Mouse (Mus musculus) embryo, embryonic 10.5 days (tissue): Measurements from ENCODE around the gene Celf2.

Experiments
- DNase-seq: peaks from one replicate; pipeline ENCODE4 v3.0.0-alpha.2; 2015; ENCODE audit warnings: low spot score

Celf2 gene

DNA sequence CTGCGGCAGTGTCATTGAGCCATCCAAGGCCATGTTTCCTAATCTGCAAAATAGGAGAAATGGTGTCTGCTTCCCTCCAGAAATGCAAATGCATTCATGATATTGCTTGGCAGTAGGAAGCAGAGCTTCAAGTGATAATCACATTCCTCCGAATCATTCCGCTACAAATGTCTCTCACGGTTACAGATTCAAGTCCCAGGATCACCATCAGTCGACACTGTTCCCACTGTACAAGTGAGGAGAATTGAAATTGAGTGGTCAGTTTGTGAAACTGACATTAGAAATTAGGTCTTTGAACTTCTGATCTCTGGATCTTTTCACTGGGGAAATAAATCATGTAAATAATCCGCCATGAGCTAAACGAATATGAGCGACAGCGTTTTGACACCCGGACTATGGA is 596.0 kb downstream of the Celf2 start:
- DNase-seq: no peak

DNA sequence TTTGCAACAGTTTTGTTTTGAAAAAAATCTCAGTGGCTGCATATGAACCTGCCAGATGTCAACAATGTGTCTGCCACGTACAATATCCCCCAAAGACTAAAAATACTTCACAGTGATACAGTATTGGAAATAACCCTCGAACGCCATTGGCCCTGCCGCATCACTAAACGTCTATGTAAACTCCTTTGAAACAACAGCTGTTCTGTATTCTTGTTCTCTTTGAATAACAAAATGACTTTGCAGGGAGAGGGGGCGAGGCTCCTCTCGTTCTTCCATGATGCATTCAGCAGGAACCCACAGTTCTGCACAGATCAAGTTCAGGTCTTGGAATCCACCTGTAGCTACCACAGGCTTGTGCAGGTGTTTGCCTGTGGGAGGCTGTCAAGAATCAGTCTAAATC is 597.4 kb downstream of the Celf2 start:
- no peak for DNase-seq

DNA sequence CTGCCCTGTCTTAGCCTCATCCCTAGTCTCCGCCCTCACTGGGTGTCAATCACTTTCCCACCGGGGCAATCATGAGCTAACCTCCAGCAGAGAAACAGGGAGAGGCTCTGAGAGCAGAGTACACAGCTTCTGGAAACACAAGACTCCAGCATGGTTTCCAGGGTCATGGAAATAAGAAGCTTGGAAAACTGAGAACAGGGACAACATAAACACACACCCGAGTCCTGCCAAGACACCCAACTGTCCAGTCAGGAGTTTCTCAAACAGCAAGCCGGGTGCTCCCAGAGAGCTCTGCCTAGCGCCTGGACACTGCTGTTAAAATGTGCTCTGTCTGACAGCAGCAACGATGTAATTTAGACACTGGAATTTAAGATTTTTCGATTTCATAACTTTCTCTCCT is 599.4 kb downstream of the Celf2 start:
- no peak for DNase-seq

GRCm38 (mm10) chr2:6904411-6904810 is 605.0 kb downstream of the Celf2 start:
- DNase-seq: no peak

DNA sequence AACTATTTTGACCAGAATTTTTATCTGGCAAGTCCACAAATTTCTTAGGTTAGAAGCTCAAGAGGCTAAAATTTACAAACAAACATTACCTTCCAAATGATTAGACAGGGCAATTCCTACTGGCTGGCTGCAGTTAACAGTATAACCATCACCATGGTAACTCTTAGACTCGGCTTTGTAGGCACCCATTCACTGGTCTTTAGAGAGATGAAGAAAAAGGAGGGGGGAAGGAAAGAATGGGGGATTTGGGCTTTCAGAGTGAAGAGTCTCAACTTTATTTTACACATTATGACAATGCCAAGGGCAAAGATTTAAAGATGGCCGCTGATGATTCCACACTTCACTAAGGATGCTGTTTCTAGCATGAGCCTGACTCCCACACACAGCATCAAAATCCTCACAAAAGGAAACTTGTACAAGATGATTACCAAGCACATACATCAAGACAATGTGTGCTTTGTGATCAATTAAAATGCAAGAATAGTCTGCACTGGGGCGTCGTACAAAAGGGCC is 606.1 kb downstream of the Celf2 start:
- DNase-seq: peak; percentile 70

DNA sequence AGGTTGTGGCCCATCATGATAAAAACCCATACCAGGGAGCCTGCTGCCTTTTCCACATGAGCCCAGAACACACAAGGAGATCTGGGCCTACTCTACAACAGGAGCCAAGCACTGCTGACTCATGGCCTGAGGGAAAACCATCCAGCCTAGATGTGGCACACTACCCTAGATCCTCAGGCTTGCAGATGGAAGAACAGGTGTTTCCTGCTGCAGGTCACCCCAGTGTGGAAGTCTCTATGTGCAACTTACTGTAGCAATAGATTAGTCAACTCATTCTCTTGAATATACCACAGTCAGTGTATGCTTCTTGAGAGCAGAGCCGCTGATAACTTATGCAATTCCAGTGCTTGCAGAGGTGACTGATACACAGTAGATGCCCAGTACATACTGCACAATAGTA is 612.5 kb downstream of the Celf2 start:
- DNase-seq: no peak

DNA sequence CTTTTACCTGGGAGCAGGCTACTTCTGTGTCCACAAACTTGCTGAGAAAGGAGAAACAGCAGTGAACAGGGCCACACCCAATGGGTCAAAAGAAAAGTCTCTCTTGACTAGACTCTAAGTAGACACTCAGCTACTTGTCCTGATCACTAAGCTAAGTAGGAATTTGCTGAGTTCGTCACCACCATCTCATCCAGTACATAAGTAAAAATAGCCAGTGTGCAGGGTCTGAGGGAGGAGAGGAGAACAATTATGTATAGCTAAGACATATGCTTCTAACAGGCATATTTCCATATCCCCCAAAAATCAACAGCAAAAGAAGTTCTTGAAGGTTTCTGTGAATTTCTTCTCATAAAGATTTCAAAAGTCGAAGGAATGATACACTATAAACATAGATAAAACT is 615.8 kb downstream of the Celf2 start:
- no peak for DNase-seq

GRCm38 (mm10) chr2:6893095-6893494 is 616.3 kb downstream of the Celf2 start:
- no peak for DNase-seq

GRCm38 (mm10) chr2:6884796-6885711 is 624.3 kb downstream of the Celf2 start:
- DNase-seq: peak; percentile 82

GRCm38 (mm10) chr2:6883996-6884795 is 625.2 kb downstream of the Celf2 start:
- DNase-seq: no peak

GRCm38 (mm10) chr2:6882236-6882885 is 627.0 kb downstream of the Celf2 start:
- no peak for DNase-seq

- DNase-seq: no peak
These were observed 628.3 kb downstream of the Celf2 start for GRCm38 (mm10) chr2:6880941-6881575.

DNA sequence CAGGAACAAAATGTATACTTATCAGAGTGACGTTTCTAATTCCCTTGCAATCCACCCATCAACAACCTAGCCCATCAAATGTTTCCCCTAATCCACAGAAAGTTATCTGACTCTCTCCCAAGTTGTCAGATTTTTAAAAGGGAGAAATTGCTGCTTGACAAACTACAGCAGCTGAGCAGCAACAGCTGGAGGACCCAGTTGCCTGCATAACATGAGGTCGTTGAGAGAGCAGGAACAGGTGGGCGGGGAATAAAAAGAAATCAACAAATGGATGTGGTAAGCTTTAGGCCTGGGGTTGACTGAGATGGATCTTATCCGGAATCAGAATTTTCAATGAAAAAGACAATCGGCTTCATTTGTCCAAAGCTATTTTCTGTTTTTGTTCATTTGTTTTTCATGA is 632.3 kb downstream of the Celf2 start:
- no peak for DNase-seq

DNA sequence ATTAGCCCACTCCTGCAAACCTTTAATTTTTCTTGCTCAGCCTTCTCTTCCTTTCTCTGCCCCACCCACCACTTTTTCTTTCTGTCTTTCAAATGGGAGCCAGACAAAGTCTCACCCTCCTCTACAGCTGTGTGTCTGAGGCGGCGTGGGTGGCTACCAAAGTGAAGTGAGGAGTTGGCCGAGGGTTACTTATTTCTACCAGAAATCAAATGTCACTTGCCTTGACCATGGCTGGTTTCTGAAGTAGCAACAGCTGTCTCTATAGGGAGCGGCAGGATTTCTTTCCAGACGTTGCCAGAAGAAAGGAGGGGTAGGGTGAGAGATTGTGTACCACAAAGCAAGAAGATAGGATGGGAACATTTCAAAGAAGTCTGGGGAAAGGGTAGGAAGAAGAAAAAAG is 632.8 kb downstream of the Celf2 start:
- DNase-seq: no peak

- peak; percentile 62 for DNase-seq
These were observed 634.2 kb downstream of the Celf2 start for GRCm38 (mm10) chr2:6875071-6875611.

DNA sequence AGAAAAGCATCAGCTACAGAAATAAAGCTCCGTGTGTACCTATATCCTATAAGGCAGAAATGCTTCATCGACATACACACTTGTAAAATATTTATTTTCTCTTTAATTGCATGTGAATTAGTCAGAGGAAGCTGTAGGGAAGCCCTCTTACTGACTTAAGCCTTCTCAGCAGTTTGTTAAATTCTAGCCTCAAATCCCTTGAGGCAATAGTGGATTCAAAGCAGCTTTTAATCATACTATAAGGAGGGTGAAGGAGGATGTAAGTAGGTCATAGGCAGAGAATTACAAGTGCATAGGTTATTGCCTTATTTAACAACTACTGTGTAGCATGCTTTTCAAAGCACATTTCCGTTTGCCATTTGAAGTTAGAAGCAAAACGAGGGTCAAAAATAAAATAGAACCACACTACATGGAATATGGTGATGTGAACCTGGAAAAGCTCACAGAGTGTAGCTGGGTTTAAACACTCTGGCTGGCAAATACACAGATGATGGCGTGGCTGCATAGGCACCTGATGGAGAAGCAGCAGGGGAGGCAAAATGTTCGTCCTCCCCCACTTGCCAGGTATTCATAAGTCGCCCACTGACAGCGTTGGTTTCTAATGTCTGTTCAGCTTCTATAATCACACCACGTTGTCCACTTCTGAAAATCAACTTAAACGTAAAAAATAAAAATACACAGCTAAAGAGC is 635.0 kb downstream of the Celf2 start:
- no peak for DNase-seq

DNA sequence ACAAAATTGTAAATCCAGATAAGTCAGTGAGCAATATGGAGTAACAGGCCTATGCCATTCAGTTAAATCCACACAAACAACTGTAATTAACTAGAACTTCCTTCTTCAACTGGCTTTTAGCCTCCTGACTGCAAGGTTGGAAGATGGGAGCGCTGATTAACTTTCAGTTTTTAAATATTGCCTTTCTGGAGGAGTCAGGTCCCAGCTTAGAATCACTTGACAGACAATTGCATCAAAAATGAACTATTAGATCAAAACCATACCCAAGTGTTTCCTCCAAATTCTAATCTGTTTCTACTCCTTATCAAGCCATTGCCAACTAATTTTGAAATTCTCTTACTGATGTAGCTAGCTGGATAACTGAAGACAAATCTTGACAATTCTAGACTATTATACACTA is 635.7 kb downstream of the Celf2 start:
- no peak for DNase-seq

DNA sequence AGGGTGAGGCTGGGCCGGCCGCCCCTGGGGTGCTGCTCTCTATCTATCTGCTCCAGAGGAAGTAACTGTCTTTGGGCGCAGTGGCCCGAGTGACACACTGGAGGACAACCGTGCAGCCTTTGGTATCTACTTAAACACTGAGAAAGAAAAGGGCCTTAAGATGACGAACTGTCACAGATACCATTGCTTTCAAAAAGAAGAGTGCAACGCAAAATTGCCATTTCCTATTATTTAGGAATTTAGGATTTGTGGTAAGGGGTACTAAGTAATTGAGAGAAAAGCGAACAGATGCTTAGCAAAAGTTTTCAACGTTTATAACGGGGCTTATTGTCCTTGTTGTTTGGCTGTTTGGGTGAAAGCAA is 636.5 kb downstream of the Celf2 start:
- DNase-seq: peak; percentile 45

DNA sequence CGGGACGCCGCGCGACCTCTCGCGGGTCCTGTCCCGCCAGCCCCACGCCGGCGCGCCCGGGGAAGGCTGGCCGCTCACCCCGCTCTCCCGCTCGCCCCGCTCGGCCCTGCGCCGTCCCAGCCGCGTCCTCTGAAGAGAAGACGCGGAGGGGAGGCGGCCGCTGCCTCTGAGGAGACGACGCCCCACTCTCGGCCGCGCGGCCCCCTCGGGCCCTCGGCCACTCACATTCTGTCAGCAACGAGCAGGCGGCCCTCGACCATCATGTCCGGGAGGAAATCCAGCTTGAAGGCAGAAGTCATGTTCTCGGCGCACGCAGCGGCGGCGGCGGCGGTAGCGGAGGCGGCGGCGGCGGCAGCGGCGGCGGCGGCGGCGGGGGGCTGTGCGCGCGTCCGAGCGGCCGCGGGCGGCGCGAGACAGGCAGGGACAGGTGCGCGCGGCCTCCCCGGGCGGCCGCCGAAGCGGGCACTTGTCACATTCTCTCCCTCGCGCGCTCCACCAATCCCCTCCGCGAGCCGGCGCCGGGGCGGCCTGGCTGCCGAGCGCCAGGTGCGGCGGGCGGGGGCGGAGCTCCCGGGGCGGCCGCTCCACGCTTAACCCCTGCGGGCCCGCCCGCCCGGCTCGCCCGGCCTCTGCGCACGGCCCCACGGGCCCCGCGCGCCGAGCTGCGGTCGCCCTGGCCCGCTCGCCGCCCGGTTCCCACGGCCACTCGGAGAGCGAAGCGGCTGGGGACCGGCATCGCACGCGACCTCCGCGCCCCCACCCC is 637.1 kb downstream of the Celf2 start:
- DNase-seq: peak; percentile 78
